Mouse (Mus musculus) erythroid progenitor cell, adult 5-6 weeks (primary cell): ENCODE measurements around the gene Rep15. TPM values are rescaled to one million over a fixed set of nuclear protein-coding genes. Genes with fewer than 3 reads are reported as not detected.

Experiments
- ATAC-seq: replicated peaks from 2 replicates; pipeline ENCODE4 v1.8.0; 2016; ENCODE audit warnings: moderate number of reproducible peaks, mild to moderate bottlenecking, moderate TSS enrichment, inconsistent platforms; ENCODE audit not compliant: poor library complexity, low FRiP score, severe bottlenecking
- total RNA-seq, 2 experiments: library from RNA; stranded (forward) in 1 of 2; stranded (reverse) in 1 of 2; fragments of 150-400 nt in 1 of 2; fragments of 186-747, 209-891 nt in 1 of 2; gene quantifications; 2 replicates each; pipeline versions ENCODE4 v1.2.3 to v1.2.4; 2015 to 2017; ENCODE audit warnings: low replicate concordance in 2 of 2

Rep15 gene
- not detected in 2 replicates for total RNA-seq (2015; ENCODE audit: low replicate concordance)
- not detected in 2 replicates for total RNA-seq (2017; ENCODE audit: low replicate concordance)

DNA sequence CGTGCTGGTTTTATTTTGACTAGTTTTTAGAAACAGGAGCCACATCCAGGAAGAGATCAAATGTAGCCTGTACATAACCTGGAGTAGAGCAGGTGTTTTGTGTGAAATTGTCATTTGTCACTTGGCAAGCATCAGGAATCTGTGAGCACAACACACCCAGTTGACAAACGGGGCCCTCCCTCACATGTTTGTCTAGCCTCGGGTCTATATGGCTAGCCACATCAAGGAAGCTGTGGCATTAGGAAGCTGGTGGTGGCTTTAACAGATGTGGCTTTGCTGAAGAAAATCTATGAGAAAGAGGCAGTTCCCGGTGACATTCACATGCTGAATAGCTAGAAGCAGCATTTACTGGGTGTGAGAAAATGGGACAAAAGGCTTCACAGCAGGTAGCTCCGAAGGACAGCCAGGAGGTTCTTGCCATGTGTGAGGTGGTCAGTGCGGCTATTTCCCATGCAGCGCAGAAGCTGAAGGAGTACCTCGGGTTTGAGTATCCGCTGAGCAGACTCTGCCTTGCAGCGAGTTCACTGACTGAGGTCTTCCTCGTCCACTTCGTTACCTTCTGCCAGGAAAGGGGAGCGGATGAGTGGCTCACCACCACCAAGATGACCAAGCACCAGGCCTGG lies at the start of gene Rep15:
TSS of gene Rep15 (plus strand) at position 282 of the 623 bp plus-strand sequence.
- ATAC-seq, result no peak

GRCm38 (mm10) chr6:146984569-146984968 lies 47.8 kb upstream of the Rep15 start:
- ATAC-seq, result no peak

DNA sequence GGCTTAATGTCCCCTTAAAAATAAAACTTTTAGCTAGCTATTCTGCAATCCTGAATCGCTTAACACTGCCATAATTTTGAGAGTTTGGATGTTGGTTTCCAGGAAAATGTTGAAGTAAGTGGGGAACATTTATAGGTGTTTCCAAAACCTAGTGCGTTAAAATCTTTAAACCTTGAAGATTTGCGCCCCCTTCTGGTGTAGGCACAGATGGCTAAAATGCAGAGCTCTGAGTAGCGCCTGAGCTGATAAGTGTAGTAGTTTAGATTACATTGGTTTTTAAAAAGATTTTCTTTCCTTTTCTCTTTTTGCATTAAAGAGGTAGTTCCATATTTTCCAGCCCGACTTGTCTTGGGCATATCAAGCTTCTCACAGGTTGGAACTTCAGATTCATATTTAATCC lies 38.1 kb upstream of the Rep15 start:
- ATAC-seq, result no peak

DNA sequence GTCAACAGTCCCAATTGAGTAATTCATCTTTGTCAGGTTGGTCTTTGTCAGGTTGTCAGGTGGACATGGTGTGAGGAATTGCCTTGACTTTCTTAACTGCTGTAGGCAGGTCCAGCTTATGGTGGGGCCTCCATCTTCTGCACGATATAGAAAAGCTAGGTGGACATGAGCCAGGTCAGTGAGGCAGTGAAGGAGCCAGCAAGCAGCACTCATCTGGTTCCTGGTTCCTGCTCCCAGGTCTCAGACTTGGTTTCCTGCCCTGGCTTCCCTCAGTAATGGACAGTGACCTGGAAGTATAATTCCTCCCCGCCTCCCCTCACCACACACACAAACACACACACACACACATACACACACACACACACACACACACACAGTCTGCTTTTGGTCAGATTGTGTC lies 37.0 kb upstream of the Rep15 start:
- ATAC-seq, result no peak

GRCm38 (mm10) chr6:146995878-146996277 lies 36.5 kb upstream of the Rep15 start:
- ATAC-seq, result no peak

- no peak for ATAC-seq
These were observed 35.4 kb upstream of the Rep15 start for GRCm38 (mm10) chr6:146997006-146997405.

- no peak for ATAC-seq
These were observed 33.7 kb upstream of the Rep15 start for GRCm38 (mm10) chr6:146998710-146999109.

DNA sequence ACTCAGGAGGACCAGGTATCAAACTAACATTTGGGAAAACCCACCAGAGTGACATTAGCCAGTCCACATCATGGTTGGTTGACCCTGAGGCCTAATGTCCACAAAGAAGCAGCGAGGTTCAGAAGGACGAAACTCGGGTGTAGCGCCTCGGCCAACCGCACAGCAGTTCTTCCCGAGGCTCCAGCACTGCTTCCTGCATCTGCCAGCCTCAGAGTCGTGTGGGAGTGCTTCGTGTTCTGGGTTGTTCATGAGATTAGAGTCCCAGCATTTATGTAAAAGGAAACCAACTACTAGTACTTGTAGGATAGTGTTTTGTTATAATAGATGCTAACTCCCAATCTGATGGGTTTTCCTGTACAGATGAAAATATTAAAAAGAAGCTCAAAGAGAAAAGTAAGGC lies 33.1 kb upstream of the Rep15 start:
- no peak for ATAC-seq

DNA sequence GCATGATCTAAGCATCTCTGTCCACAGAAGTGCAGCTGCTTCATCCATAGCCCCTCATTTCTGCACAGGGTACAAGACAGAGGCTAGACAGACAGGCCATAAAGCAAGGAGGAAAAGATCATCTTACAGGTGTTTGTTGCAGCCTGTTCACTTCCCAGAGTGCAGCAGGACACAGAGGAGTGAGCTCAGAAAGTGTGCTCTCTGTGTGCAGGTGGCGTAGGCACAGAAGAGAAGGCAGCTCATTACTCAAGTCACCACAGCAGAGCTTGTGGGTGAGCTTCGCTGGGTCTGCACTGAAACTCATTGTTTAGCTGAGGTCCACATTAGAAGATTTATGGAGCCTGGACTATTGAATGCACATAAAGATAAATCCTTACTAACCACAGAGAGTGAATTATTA lies 32.6 kb upstream of the Rep15 start:
- ATAC-seq, result no peak

DNA sequence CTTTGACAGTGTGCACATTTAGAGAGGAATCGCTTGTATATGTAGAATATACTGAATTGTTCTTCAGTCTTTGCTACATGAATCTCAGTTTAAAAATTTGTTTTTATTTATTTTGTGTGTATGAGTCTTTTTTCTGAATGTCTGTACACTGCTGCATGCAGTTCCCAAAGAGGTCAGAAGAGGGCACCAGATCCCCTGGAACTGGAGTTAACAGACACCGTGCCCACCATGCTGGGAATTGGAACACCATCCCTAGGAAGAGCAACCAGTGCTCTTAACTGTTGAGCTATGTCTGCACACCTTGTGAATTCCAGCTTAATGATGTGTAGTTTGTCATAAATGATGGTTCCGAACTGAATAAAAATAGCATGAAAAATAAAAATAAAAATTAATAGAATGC lies 24.2 kb upstream of the Rep15 start:
- ATAC-seq, result no peak

DNA sequence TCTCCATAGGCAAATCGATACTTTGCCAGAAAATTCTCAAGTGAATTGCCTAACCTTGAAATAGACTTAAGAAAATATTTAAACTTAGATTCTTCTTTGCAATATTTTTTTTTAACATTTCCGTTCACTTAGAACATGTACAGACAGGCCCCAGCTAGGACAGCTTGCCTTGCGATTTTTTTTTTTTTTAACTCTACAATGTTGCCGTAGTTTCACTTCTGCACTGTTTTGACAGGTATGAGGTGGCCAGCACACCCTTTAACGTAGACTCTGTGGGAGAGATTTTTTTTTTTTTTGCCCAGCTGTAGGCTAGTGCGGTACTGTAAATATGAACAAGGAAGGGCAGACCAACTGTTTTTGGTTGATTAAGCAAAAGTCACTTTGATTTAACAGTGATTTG lies 22.0 kb upstream of the Rep15 start:
- no peak for ATAC-seq

DNA sequence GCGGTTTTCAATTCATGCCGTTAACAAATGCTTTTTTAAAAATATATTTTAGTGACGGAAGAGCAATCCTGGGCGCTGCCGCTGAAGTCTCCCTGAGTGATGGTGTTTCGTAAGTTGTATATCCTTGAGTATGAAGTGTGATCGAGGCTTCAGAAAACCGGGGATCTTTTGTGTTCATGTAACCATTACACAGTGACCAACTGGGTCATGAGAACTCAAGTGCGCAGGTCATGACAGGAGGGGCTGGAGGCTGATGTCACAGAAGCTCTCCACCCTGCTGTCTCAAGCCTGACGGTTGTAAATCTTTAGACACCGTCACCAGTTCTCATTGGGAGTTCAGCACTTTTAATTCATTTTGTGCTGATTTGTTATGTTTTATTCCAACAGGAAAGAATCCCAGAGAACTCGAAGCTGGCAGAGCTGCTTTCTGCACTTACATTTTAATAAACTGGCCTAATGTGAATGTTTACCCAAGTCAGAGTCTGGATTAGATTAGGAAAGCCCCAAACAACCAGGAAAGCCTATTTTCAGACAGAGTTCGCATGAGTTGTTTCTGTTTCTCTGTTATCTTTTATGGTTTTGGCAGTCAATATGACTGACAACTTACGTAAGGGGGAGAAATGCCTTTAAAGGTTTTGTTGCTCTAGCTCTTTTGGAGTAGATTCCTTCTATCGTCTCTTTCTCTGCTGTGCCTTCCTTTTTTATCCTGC lies 21.4 kb upstream of the Rep15 start:
- ATAC-seq, result no peak

- no peak for ATAC-seq
These were observed 20.8 kb upstream of the Rep15 start for GRCm38 (mm10) chr6:147011555-147011954.

- ATAC-seq, result no peak
These were observed 20.4 kb upstream of the Rep15 start for GRCm38 (mm10) chr6:147011977-147012376.

DNA sequence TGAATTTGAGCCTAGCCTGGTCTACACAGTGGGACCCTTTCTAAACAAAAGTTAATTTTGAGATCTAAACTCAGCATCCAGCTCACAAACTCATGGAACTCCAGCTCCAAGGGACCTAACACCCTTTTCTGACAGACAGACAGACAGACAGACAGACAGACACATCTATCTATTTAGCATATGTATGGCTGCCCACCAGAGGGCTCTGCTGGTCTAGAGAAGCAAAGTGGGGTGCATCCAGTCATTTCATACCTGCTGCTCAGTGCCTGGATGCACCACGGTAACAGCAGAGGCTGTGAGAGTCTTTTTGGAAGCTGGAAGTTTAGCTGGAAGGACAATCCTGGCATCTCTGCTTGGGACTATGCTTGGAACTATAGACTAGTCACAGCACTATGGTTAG lies 18.8 kb upstream of the Rep15 start:
- no peak for ATAC-seq

DNA sequence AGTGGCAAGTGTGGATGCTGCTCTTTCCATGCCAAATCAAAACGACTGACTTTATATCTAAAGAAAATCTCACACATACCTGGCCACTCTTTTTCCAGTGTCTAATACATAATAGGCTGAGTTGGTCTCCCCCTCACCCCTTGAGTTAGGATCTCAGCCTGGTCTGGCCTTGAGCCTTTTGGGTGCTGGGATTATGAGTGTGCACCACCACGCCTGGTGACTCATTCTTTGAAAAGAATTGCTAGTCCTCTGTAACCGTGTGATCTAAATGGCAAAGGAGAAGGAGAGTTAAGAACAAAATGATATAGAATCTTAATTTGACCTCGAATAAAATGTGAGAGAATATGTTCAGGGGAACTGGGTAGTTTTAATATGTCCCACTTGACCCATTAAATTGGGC lies 14.5 kb upstream of the Rep15 start:
- no peak for ATAC-seq

GRCm38 (mm10) chr6:147018364-147018763 lies 14.0 kb upstream of the Rep15 start:
- ATAC-seq, result no peak

- ATAC-seq, result no peak
These were observed 11.2 kb upstream of the Rep15 start for GRCm38 (mm10) chr6:147021181-147021580.

DNA sequence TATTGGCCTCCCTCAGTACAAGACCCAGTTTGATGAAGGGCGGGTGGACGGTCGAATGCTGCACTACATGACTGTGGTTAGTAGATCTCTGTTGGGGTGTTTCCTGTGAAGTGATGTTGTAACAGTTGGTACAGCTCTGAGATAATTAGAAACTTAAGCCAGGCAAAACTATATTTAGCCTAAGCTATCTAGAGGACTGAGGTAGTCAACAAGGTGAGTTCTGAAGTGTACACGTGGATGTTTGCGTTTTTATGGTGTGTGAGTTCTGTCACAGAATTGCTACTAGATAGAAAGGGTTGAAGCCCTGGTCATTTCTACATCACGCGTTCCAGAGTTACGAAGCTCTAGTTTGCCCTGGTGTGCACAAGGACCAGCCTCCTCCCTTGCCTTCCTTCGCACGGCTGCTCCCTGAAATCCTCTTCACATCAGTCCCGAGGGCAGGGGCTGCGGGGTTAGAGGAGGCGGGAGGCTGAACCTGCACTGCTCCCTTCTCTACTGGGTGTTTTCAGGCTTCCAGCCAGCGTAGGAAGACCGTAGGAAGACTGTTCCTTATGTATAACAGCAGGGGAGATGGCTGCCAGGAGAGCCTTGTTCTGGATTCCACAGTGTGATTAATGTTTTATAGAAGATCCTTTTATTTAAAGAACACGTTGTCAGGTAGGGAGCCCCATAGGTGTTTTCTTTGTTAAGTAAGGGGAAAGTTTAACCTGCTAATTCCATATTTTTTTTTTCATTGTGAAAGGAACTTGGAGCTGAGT lies 9.8 kb upstream of the Rep15 start:
- no peak for ATAC-seq

DNA sequence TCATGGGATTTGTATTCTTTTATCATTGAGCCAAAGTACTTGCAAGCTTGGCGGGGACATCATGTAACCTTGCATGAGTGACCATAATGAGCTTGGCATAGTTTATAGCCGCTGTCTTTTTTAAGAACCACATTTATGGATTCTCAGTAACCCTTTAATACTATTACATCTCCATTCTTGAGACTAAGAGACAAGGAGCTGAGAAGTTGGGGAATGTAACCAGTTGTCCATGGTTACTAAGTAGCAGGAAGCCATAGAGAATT lies 9.3 kb upstream of the Rep15 start:
- ATAC-seq, result no peak

DNA sequence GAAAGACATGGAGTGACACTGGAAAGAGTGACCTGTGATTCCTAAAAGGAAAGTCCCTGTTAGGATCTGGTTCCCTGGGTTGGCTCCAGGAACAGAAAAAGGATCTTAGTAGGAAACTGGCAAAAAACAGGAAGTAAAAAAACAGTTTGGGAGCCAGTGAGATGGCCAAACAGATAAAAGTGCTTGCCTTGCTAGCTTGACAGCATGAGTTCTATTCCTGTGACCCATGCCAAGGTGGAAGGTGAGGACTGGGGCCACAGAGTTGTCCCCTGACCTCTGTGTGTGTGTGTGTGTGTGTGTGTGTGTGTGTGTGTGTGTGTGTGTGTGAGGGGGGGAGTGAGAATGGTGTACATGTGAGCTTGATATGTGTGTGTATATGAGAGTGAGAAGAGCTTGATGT lies 8.8 kb upstream of the Rep15 start:
- ATAC-seq, result no peak
